Mouse (Mus musculus) embryonic facial prominence, embryonic 11.5 days (tissue): ENCODE measurements around the gene Cbll1. TPM values are rescaled to one million over a fixed set of nuclear protein-coding genes. Genes with fewer than 3 reads are reported as not detected.

Experiments used
- ATAC-seq: fragments of 200-750 bp; cut with Nextera tagmentation; replicated peaks from 2 replicates; pipeline ENCODE4 v1.8.0; 2017; ENCODE audit warnings: low read depth; ENCODE audit not compliant: insufficient number of reproducible peaks, low FRiP score, low TSS enrichment
- DNase-seq: peaks from one replicate; pipeline ENCODE4 v3.0.0-alpha.2; 2015; ENCODE audit warnings: low spot score
- H3K27ac ChIP-seq: fragments of 300-500 bp; sonication (generic); replicated peaks from 2 replicates; pipeline ENCODE4 v1.5.1; 2014; ENCODE audit warnings: mild to moderate bottlenecking, low read depth, low read length, control low read depth
- H3K27me3 ChIP-seq: fragments of 300-500 bp; sonication (generic); 2 replicates; pipeline ENCODE4 v1.6.1; 2014; ENCODE audit warnings: mild to moderate bottlenecking, low read length, moderate library complexity, mixed read lengths; ENCODE audit not compliant: control insufficient read depth, insufficient read depth
- H3K36me3 ChIP-seq: fragments of 300-500 bp; sonication (generic); replicated peaks from 2 replicates; pipeline ENCODE4 v1.6.1; 2014; ENCODE audit warnings: low read depth, mild to moderate bottlenecking, low read length, moderate library complexity, mixed read lengths; ENCODE audit not compliant: control insufficient read depth, insufficient read depth
- H3K4me1 ChIP-seq: fragments of 300-500 bp; sonication (generic); 2 replicates; pipeline ENCODE4 v1.6.1; 2014; ENCODE audit warnings: low read length, mixed read lengths; ENCODE audit not compliant: control insufficient read depth, insufficient read depth
- H3K4me2 ChIP-seq: fragments of 300-500 bp; sonication (generic); 2 replicates; pipeline ENCODE4 v1.6.1; 2014; ENCODE audit warnings: low read depth, mild to moderate bottlenecking, control low read depth, low read length, moderate library complexity
- H3K4me3 ChIP-seq: fragments of 300-500 bp; sonication (generic); 2 replicates; pipeline ENCODE4 v1.5.1; 2014; ENCODE audit warnings: low read depth, low read length, control low read depth
- H3K9ac ChIP-seq: fragments of 300-500 bp; sonication (generic); replicated peaks from 2 replicates; pipeline ENCODE4 v1.6.1; 2014; ENCODE audit warnings: mild to moderate bottlenecking, control low read depth, low read length
- H3K9me3 ChIP-seq: fragments of 300-500 bp; sonication (generic); replicated peaks from 2 replicates; pipeline ENCODE4 v1.6.1; 2016; ENCODE audit warnings: mild to moderate bottlenecking, low read length, inconsistent platforms, mixed read lengths; ENCODE audit not compliant: control insufficient read depth
- WGBS: fragments of 180-500 bp; shearing (Covaris S2); extraction: QIAGEN DNeasy Blood & Tissue Kit; methylation state at CpG from one replicate; pipeline ENCODE4 v1.1.7; 2014; 5-methylcytosine and 5-hydroxymethylcytosine counted together
- polyA plus RNA-seq: library from polyadenylated mRNA; unstranded; fragments of >200 nt; fragmentation: Nextera tagmentation; extraction: Ambion mirVana; gene quantifications from 2 replicates; pipeline ENCODE4 v1.2.1, GENCODE M21; 2014

Gene Cbll1
- polyA plus RNA-seq, 1 experiment from 2014 or later, result 24.6 TPM

DNA sequence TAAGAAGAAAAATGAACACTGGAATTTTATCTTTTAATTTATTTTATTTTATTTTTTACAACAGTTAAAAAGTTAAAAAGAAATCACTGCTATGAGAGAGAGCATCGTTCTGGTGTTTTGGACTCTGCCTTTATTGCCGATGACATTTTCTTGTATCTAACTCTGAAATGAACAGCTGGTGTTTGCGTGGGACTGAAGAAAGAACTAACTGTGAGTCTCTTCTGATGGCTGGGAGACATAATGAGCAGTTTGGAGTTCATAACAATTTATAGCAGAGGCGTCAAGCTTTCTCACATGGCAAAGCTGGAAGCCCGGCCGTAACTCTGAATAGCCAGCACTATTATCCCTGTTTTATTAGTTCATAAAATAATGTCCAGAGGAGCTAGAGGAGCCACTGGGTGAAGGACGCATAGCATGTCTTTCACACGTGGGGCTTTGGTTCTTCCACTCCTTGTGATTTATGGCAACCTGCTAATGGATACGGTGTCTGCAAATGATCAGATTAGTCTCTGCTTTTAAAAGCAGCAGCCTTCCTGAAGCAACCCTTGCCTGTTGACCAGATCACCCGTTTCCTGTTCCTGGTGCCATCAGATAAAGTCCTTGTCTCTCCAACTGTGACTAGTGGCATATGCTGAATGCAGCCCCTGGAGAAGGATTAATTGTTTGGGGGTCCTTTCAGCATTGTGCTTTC, 33.9 kb upstream of the Cbll1 start:
- H3K36me3 ChIP-seq, result no peaks in the 10 kb centered on the region
- H3K27ac ChIP-seq, result no peak overlapping the region
- no peak overlapping the region for H3K4me3 ChIP-seq
- DNase-seq (no peak), ATAC-seq (no peak)
- H3K9me3 ChIP-seq, result no peaks in the 10 kb centered on the region
- H3K27me3 ChIP-seq, result no peaks in the 10 kb centered on the region
- no peak overlapping the region for H3K4me2 ChIP-seq
- H3K9ac ChIP-seq, result no peak overlapping the region
- no peaks in the 10 kb centered on the region for H3K4me1 ChIP-seq
- 77% methylated on average over 10 of the region's 10 CpGs for WGBS

DNA sequence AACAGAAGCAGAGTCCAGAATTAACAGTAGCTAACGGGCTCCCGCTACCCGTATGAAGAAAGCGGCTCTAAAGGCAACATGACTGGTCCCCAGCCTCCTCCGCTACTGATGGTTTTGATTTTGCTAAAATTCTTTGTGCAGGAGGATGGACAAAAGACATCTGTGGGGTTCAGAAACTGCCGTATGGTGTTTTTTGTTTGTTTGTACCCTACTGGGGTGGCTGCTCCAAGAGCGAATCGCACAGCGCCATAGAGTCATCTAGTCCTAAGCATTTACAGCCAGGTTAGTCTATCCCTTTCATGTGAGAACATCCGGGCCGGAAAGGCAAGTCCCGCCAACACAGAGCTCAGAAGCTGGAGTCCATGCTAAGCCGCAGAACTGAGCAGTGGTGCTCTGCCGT, 32.6 kb upstream of the Cbll1 start:
- no peak overlapping the region for H3K4me2 ChIP-seq
- H3K27me3 ChIP-seq, result no peaks in the 10 kb centered on the region
- ATAC-seq (no peak), DNase-seq (no peak)
- no peak overlapping the region for H3K4me3 ChIP-seq
- no peak overlapping the region for H3K9ac ChIP-seq
- H3K9me3 ChIP-seq, result no peaks in the 10 kb centered on the region
- H3K36me3 ChIP-seq, result no peaks in the 10 kb centered on the region
- 77% methylated on average over 14 of the region's 14 CpGs for WGBS
- H3K27ac ChIP-seq, result no peak overlapping the region
- H3K4me1 ChIP-seq, result no peaks in the 10 kb centered on the region

DNA sequence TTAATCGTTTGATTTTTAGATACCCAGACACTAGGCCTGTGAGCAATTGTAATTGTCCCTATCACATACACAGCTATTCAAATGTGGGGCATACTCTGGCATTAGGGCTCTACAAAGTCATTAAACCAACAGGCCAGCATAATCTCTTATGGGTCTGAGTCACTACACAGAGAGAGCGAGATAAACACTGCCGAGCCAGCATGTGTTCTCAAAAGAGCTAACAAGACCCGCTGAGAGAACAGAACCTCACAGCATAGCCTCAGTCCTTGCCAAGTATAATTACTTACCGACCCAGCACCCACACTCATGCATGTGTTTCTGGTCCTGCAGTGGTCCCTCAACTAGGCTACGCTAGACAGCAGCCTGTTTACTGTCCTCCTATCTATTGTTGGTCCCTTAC, 28.0 kb upstream of the Cbll1 start:
- no peaks in the 10 kb centered on the region for H3K36me3 ChIP-seq
- H3K9ac ChIP-seq, result no peak overlapping the region
- H3K27ac ChIP-seq, result no peak overlapping the region
- DNase-seq, result no peak
- H3K4me3 ChIP-seq, result no peak overlapping the region
- WGBS, result 60% methylated on average over 6 of the region's 6 CpGs
- no peak overlapping the region for H3K4me2 ChIP-seq
- no peaks in the 10 kb centered on the region for H3K9me3 ChIP-seq
- ATAC-seq, result no peak
- H3K4me1 ChIP-seq, result no peaks in the 10 kb centered on the region
- no peaks in the 10 kb centered on the region for H3K27me3 ChIP-seq

DNA sequence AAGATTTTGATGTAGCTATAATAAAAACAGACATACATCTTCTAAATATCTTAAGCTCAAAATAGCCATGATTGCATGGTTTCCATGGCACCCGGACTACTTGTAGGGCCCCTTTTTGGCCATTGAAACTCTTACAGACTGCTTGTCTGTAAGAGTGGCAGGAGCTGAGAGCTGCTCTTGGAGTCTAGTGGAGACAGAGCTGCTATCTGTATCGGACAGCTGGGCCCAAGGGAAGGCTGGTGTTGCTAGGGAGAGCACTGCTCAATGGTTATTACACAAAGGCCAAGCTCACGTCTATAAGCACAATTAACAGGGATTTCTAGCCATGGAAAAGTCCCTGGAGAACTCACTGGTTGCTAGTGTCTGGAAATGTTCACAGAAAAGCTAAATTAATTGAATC, 22.0 kb upstream of the Cbll1 start:
- ATAC-seq (no peak), DNase-seq (no peak)
- Histone ChIP-seq H3K27me3 (no peaks in the 10 kb centered on the region), H3K9me3 (no peaks in the 10 kb centered on the region), H3K4me2 (no peak overlapping the region), H3K4me1 (no peaks in the 10 kb centered on the region), H3K4me3 (no peak overlapping the region), H3K27ac (no peak overlapping the region), H3K36me3 (no peaks in the 10 kb centered on the region), H3K9ac (no peak overlapping the region)
- WGBS, result 72% methylated on average over 3 of the region's 3 CpGs

DNA sequence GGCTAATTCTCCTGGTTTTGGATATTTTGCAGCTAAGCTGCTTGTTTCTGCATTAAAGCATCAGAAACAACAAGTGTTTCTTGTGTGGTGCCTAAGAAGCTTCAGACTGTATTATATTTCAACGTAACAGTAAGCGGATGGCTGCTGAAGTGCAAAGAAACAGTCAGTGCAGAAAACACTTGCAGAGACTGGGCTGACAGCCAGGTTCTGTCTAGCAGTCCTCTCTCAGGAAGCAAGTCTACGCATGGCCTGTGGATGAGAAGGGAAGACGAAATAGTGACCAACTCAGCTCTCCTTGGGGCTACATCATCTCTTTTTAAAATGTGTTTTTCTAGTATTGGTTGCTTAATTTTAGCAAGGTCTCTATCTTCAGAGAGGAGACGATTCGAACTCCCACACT, 20.7 kb upstream of the Cbll1 start:
- no peaks in the 10 kb centered on the region for H3K4me1 ChIP-seq
- no peaks in the 10 kb centered on the region for H3K9me3 ChIP-seq
- H3K36me3 ChIP-seq, result no peaks in the 10 kb centered on the region
- H3K4me3 ChIP-seq, result no peak overlapping the region
- DNase-seq (no peak), ATAC-seq (no peak)
- H3K27me3 ChIP-seq, result no peaks in the 10 kb centered on the region
- WGBS, result 88% methylated on average over 6 of the region's 6 CpGs
- no peak overlapping the region for H3K9ac ChIP-seq
- no peak overlapping the region for H3K4me2 ChIP-seq
- H3K27ac ChIP-seq, result no peak overlapping the region

DNA sequence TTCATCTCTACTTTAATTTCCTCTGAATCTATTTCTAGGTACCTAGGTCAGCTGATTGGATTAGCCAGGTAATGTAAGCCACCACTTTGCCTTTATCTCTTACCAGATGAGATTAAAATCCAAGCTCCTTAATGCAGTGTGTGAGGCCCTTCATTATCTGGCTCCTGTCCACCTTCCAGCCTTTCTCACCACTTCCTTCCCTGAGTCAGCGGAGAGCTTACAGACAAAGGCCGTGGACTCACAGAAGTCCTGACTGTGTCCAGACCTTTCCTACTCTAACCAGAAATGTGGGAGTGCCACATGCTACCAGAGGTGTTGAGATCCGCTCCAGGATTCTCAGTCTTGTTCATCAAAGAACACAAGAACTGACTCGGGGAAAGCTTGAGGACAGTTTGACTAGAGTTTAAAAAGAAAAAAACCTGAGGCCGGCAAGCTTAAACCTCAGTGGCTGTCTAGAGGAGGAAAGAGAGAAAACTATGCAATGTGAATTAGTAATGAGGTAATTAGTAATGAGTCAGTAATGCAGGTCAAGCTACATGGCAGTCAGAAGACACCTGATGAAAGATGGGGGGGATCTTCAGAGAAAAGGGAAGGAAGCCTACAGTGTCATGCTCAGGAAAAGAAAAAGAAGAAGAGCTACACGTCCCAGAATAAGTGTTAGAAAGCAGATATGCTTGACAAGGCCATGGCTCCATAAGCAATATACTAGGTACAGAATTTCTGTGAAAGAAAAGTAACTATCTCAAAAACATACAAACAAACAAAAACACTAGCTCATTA, 14.5 kb upstream of the Cbll1 start:
- ATAC-seq (no peak), DNase-seq (no peak)
- WGBS, result 75% methylated on average over 6 of the region's 6 CpGs

DNA sequence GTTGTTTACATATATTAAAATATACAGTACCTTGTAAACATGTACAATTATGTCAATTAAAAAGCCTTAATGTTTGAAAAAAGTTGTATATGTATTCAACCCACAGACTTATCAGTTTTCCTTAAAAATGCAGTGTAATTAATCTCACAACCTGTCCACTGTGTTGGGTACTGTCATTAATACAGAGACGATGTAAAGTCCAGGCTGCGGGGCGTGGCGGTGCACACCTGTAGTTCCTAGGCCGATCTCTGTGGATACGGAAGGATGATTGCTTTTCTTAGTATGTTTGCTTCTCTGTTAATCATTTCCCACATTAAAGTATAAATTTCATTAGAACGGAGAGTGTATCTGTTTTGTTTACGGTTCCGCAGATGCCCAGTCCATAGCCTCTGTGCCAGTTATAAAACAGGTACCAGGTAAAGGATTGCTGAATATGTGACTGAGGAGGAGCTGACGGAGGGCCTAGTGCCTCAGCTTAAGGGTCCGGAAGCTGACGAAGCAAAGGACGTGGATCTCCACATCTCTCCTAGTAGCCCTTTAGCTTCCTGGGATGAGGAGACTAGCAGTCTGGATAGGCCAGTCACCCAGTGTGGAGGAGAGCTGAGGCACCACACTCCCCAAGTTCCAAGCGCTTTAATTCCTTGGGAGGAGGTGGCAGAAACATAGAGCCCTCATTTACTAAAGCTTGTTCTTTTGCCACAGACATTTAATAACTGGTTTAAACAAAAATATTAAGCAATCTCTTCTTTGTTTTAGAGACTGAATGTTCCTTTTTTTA, 13.4 kb upstream of the Cbll1 start:
- no peak overlapping the region for H3K4me2 ChIP-seq
- ATAC-seq (no peak), DNase-seq (no peak)
- no peaks in the 10 kb centered on the region for H3K27me3 ChIP-seq
- no peaks in the 10 kb centered on the region for H3K36me3 ChIP-seq
- no peaks in the 10 kb centered on the region for H3K9me3 ChIP-seq
- 89% methylated on average over 14 of the region's 14 CpGs for WGBS
- H3K4me3 ChIP-seq, result no peak overlapping the region
- H3K4me1 ChIP-seq, result no peaks in the 10 kb centered on the region
- H3K9ac ChIP-seq, result no peak overlapping the region
- no peak overlapping the region for H3K27ac ChIP-seq

More for the DNA sequence above, 14.5 kb upstream of the Cbll1 start:
- Histone ChIP-seq H3K27ac (no peak overlapping the region), H3K9ac (no peak overlapping the region), H3K4me3 (no peak overlapping the region), H3K4me2 (no peak overlapping the region), H3K36me3 (no peaks in the 10 kb centered on the region), H3K4me1 (no peaks in the 10 kb centered on the region), H3K27me3 (no peaks in the 10 kb centered on the region), H3K9me3 (no peaks in the 10 kb centered on the region)

DNA sequence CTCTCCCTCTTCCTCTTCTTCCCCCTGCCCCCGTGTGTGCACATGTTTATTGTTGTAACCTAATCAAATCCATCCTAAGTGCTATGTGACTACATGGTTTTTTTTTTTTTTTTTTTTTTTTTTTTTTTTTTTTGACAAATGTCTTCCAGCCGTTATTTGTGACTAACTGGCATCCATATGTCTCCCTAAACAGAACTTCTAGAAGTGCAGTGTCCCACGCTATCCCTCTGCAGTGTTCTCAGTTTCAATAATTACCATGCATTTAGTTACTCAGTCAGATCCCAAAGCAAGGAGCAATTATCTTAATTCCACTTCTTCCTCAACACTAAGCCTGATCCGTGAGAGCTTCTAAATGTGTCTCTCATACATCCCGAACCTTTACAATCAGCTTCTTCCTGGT, 11.8 kb upstream of the Cbll1 start:
- no peak overlapping the region for H3K27ac ChIP-seq
- no peaks in the 10 kb centered on the region for H3K9me3 ChIP-seq
- 30% methylated on average over 5 of the region's 5 CpGs for WGBS
- H3K27me3 ChIP-seq, result no peaks in the 10 kb centered on the region
- H3K4me3 ChIP-seq, result no peak overlapping the region
- H3K4me1 ChIP-seq, result no peaks in the 10 kb centered on the region
- H3K4me2 ChIP-seq, result no peak overlapping the region
- ATAC-seq (no peak), DNase-seq (peak; percentile 42)
- H3K9ac ChIP-seq, result no peak overlapping the region
- H3K36me3 ChIP-seq, result no peaks in the 10 kb centered on the region
